Mouse (Mus musculus) stomach, postnatal 0 days (tissue): ENCODE measurements around the gene Cmbl.

Source experiments
- CTCF ChIP-seq: IDR thresholded peaks from 2 replicates; pipeline ENCODE4 v1.5.1; 2016; ENCODE audit warnings: antibody characterized with exemption, low read depth, mild to moderate bottlenecking, moderate library complexity
- EP300 ChIP-seq: optimal IDR thresholded peaks from 2 replicates; pipeline ENCODE3; 2016; ENCODE audit warnings: antibody characterized with exemption

DNA sequence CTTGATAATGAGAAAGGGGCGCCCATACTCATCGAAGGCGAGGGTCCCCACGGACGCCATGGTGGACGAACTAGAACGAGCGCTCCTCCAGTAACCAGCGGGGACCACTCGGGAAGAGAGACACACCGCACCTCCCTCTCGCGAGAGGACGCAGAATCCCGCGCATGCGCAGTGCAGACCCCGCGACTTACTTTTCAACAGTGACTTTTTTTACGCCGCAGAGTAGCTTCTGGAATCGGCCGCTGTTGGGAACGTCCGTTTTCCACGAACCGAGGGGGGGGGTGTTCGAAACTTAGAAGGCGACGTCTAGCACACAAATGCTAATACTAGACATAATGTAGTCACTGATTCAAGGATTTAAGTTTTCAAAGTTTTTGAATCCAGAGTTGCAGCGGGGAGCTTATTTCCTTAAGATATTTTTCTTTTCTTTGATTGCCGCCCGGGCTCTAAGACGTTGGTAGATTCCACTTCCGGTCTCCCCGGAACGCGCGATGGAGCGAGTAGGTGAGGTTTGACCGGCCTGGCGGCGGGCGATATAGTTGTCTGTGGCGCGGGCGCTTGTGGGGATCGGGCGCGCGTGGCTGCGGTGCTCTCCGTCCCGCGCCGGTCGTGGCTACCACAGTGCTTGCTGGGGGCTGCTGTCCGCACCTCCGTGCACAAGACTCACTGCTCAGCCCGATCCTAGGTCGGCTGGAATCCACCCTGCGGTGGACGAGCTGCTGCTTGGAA is 36.6 kb downstream of the Cmbl start, which contains the start of the genes Cct5 and Fam173b:
- TF ChIP-seq CTCF (no peak), EP300 (peak; percentile 97)
